Mouse (Mus musculus): ENCODE data around the gene Gja3. TPM values are rescaled to one million over a fixed set of nuclear protein-coding genes. Genes with fewer than 3 reads are reported as not detected.

Gene Gja3
- total and polyA plus RNA-seq, 3 experiments, result not detected

DNA sequence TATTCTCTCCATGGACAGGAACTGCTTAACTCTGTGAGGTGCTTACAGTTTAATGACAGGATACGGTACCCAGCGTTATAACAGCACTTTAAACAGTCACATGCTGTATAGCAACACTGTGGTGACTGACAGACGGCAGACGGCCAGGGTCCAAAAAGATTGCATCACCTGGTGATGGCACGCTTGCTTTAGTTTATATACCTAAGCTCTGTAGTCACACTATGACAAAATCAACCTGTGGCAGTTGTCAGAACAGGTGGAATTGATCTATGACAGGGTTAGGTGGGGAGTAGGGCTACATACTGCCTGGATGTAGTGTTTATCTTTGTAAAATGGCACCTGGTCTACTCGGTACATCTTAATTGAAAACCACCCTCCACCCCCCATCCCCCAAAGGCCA lies 14.0 kb downstream of the Gja3 start:
- no peak for TF ChIP-seq EP300 (IDR thresholded peaks at IDR 0.05; ENCODE audit: low read length)
- no peak for TF ChIP-seq USF2 (conservative IDR thresholded peaks at IDR 0.05; ENCODE audit: low read depth, low read length)
- TF ChIP-seq ZKSCAN1 (IDR thresholded peaks at IDR 0.05; ENCODE audit: borderline replicate concordance, low read depth, low read length), result no peak
- no peak for TF ChIP-seq NRF1 (IDR thresholded peaks at IDR 0.05; ENCODE audit: low read depth, low read length)
- TF ChIP-seq ZC3H11A (IDR thresholded peaks at IDR 0.05; ENCODE audit: low read depth, low read length), result no peak
- TF ChIP-seq MAFK (IDR thresholded peaks at IDR 0.05; ENCODE audit: insufficient replicate concordance, low read length), result no peak
- TF ChIP-seq ELF1 (IDR thresholded peaks at IDR 0.05; ENCODE audit: low read depth, low read length), result no peak
- TF ChIP-seq IRF4 (IDR thresholded peaks at IDR 0.05; ENCODE audit: low read depth, low read length), result no peak
- TF ChIP-seq MXI1 (IDR thresholded peaks at IDR 0.05; ENCODE audit: low read depth, low read length), result no peak
- TF ChIP-seq TCF12 (IDR thresholded peaks at IDR 0.05; ENCODE audit: low read depth, low read length), result no peak
- no peak for TF ChIP-seq MAX (IDR thresholded peaks at IDR 0.05; ENCODE audit: low read length)
- TF ChIP-seq MAZ (IDR thresholded peaks at IDR 0.05; ENCODE audit: low read depth, low read length), result no peak
- Histone ChIP-seq H3K27me3 (replicated peaks) (no peaks in the 10 kb centered on the region), H3K9me3 (replicated peaks; ENCODE audit: low read length) (no peaks in the 10 kb centered on the region), H3K36me3 (replicated peaks in 1 of 2; ENCODE audit: control insufficient read depth in 1 of 2, insufficient read depth in 1 of 2, low read length in 1 of 2) (no peaks in the 10 kb centered on the region), H3K4me1 (ENCODE audit: control insufficient read depth in 1 of 2, insufficient read depth in 2 of 2) (no peaks in the 10 kb centered on the region), H3K27ac (ENCODE audit: insufficient read depth, low read depth) (no peak overlapping the region), H3K4me3 (replicated peaks in 1 of 3; ENCODE audit: low read depth in 2 of 3, low read length in 2 of 3, poor library complexity in 1 of 3) (no peak overlapping the region), H3K4me2 (ENCODE audit: insufficient read depth, low read depth, poor library complexity, severe bottlenecking) (no peak overlapping the region), H3K79me2 (replicated peaks; ENCODE audit: control insufficient read depth, extremely low read depth, insufficient read depth, poor library complexity, severe bottlenecking) (no peaks in the 10 kb centered on the region), H3K9ac (ENCODE audit: insufficient read depth, low read depth) (no peak overlapping the region)
- in situ Hi-C loops (cut with MboI; ENCODE audit: low pct_ligation_motif_present, low pct_unique_long_range_greater_than_20kb, low sequenced_read_pairs) (no loop called here), dilution Hi-C loops (cut with MboI; ENCODE audit: extremely low pct_ligation_motif_present, extremely low pct_unique_long_range_greater_than_20kb, low sequenced_read_pairs) (no loop called here)
- DNase-seq (ENCODE audit: extremely low read depth), result no peak

DNA sequence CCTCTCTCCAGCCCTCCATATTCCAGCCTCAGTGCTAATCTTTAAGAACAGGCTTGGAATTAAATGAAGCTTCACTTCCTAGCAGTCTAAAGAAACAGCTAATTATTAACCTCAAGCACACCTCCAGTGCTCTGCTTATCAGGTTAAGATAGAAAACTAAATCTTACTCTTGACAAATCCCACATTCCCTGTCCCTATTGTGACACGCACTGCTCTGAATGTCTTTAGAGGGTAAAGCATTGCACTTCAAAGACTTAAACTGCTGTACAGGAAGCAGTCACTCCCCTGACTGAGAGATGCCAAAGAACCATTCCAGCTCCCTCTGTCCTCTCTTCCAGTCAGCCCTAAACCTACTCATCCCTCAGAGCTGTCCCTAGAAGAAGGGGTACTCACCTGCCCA lies 16.5 kb downstream of the Gja3 start:
- Histone ChIP-seq H3K27ac (ENCODE audit: insufficient read depth, low read depth) (no peak overlapping the region), H3K4me1 (ENCODE audit: control insufficient read depth in 1 of 2, insufficient read depth in 2 of 2) (peaks cover 0 to 4% of the 10 kb centered on the region in 2 experiments; a peak in 1 of 4 replicates), H3K36me3 (replicated peaks in 1 of 2; ENCODE audit: control insufficient read depth in 1 of 2, insufficient read depth in 1 of 2, low read length in 1 of 2) (no peaks in the 10 kb centered on the region), H3K27me3 (replicated peaks) (no peaks in the 10 kb centered on the region), H3K9me3 (replicated peaks; ENCODE audit: low read length) (no peaks in the 10 kb centered on the region), H3K79me2 (replicated peaks; ENCODE audit: control insufficient read depth, extremely low read depth, insufficient read depth, poor library complexity, severe bottlenecking) (no peaks in the 10 kb centered on the region), H3K4me2 (ENCODE audit: insufficient read depth, low read depth, poor library complexity, severe bottlenecking) (no peak overlapping the region), H3K4me3 (replicated peaks in 1 of 3; ENCODE audit: low read depth in 2 of 3, low read length in 2 of 3, poor library complexity in 1 of 3) (no peak overlapping the region), H3K9ac (ENCODE audit: insufficient read depth, low read depth) (no peak overlapping the region)
- in situ Hi-C loops (cut with MboI; ENCODE audit: low pct_ligation_motif_present, low pct_unique_long_range_greater_than_20kb, low sequenced_read_pairs), result no loop called here
- no peak for TF ChIP-seq ZKSCAN1 (IDR thresholded peaks at IDR 0.05; ENCODE audit: borderline replicate concordance, low read depth, low read length)
- TF ChIP-seq MAFK (IDR thresholded peaks at IDR 0.05; ENCODE audit: insufficient replicate concordance, low read length), result no peak
- dilution Hi-C loops (cut with MboI; ENCODE audit: extremely low pct_ligation_motif_present, extremely low pct_unique_long_range_greater_than_20kb, low sequenced_read_pairs), result no loop called here
- DNase-seq (ENCODE audit: extremely low read depth), result no peak

DNA sequence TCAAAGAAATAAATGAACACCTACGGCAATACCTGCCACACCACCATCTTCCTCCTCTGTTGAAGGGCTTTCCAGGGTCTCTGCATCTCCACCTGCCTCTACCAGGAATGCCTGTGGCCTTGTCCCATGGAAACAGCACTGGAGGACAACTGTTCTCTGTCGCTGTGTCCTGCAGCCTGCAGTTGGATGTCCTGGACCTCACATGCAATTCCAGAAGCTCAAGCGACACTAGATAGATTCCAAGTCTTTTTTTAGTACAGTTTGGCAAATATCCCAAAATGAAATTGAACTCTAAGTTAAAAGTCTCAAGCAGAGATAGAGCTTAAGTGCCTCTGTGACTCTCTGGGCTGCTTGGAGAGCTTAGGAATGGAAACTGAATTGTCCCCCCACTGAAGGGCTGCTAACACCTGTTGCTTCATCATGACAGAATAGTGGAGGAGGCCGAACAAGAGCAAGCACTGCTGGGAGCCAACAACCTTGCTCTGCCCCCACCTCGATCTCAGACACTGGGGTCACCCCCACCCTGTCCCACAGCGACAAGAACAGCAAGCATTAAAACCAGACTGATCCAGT lies 22.9 kb downstream of the Gja3 start:
- TF ChIP-seq CHD2 (IDR thresholded peaks at IDR 0.05; ENCODE audit: low read length), result no peak
- no peak for TF ChIP-seq MEF2A (IDR thresholded peaks at IDR 0.05; ENCODE audit: borderline replicate concordance, low read depth, low read length)
- no peak for TF ChIP-seq RAD21 (IDR thresholded peaks at IDR 0.05; ENCODE audit: low read depth, low read length)
- no peak for TF ChIP-seq NELFE (IDR thresholded peaks at IDR 0.05; ENCODE audit: low read depth, low read length)
- TF ChIP-seq USF1 (IDR thresholded peaks at IDR 0.05; ENCODE audit: low read depth, low read length), result no peak
- no peak for TF ChIP-seq MYC (IDR thresholded peaks at IDR 0.05; ENCODE audit: low read depth, low read length)
- TF ChIP-seq ZMIZ1 (IDR thresholded peaks at IDR 0.05; ENCODE audit: low read depth, low read length), result no peak
- no peak for TF ChIP-seq TCF12 (IDR thresholded peaks at IDR 0.05; ENCODE audit: low read depth, low read length)
- TF ChIP-seq HCFC1 (IDR thresholded peaks at IDR 0.05; ENCODE audit: low read depth, low read length), result no peak
- no peak for TF ChIP-seq EP300 (IDR thresholded peaks at IDR 0.05; ENCODE audit: low read length)
- no peak for TF ChIP-seq ETS1 (conservative IDR thresholded peaks at IDR 0.05; ENCODE audit: low read depth, low read length)
- no peak for TF ChIP-seq USF2 (conservative IDR thresholded peaks at IDR 0.05; ENCODE audit: low read depth, low read length)
- TF ChIP-seq POLR2AphosphoS2 (IDR thresholded peaks at IDR 0.05; ENCODE audit: low read depth, low read length), result no peak
- no peak for TF ChIP-seq UBTF (IDR thresholded peaks at IDR 0.05; ENCODE audit: low read depth, low read length)
- TF ChIP-seq E2F4 (IDR thresholded peaks at IDR 0.05; ENCODE audit: insufficient replicate concordance, low read depth, low read length), result no peak
- TF ChIP-seq BHLHE40 (IDR thresholded peaks at IDR 0.05; ENCODE audit: low read depth, low read length), result no peak
- no peak for TF ChIP-seq MAX (IDR thresholded peaks at IDR 0.05; ENCODE audit: low read length)
- no peak overlapping the region for H3K27ac ChIP-seq (ENCODE audit: insufficient read depth, low read depth)
- no peaks in the 10 kb centered on the region for H3K9me3 ChIP-seq (replicated peaks; ENCODE audit: low read length)
- no peaks in the 10 kb centered on the region for H3K36me3 ChIP-seq (replicated peaks in 1 of 2; ENCODE audit: control insufficient read depth in 1 of 2, insufficient read depth in 1 of 2, low read length in 1 of 2)
- dilution Hi-C loops (cut with MboI; ENCODE audit: extremely low pct_ligation_motif_present, extremely low pct_unique_long_range_greater_than_20kb, low sequenced_read_pairs) (no loop called here), in situ Hi-C loops (cut with MboI; ENCODE audit: low pct_ligation_motif_present, low pct_unique_long_range_greater_than_20kb, low sequenced_read_pairs) (no loop called here)
- H3K9ac ChIP-seq (ENCODE audit: insufficient read depth, low read depth), result no peak overlapping the region
- no peak for DNase-seq (ENCODE audit: extremely low read depth)
- no peaks in the 10 kb centered on the region for H3K27me3 ChIP-seq (replicated peaks)
- no peak overlapping the region for H3K4me2 ChIP-seq (ENCODE audit: insufficient read depth, low read depth, poor library complexity, severe bottlenecking)
- H3K4me3 ChIP-seq (replicated peaks in 1 of 3; ENCODE audit: low read depth in 2 of 3, low read length in 2 of 3, poor library complexity in 1 of 3), result no peak overlapping the region
- peaks cover 2 to 4% of the 10 kb centered on the region in 2 experiments; a peak in 1 of 4 replicates for H3K4me1 ChIP-seq (ENCODE audit: control insufficient read depth in 1 of 2, insufficient read depth in 2 of 2)
- no peaks in the 10 kb centered on the region for H3K79me2 ChIP-seq (replicated peaks; ENCODE audit: control insufficient read depth, extremely low read depth, insufficient read depth, poor library complexity, severe bottlenecking)
